Mouse (Mus musculus) fibroblast of lung, adult 2 months (primary cell): Measurements from ENCODE around the gene Crip1.
"Not testable (repeated sequence)": the region's sequence is repeated elsewhere in the genome, so short reads cannot be mapped to it uniquely, and the experiment has no call there.

ENCODE experiments used
- DNase-seq: peaks from one replicate; pipeline ENCODE4 v3.0.0-alpha.2; 2011; ENCODE audit warnings: low read depth

Gene Crip1

GRCm38 (mm10) chr12:113185442-113186291 is 39.6 kb downstream of the Crip1 start, which contains the start of gene Tmem121:
TSS of gene Tmem121 (plus strand) at chr12:113185930.
- no peak for DNase-seq

DNA sequence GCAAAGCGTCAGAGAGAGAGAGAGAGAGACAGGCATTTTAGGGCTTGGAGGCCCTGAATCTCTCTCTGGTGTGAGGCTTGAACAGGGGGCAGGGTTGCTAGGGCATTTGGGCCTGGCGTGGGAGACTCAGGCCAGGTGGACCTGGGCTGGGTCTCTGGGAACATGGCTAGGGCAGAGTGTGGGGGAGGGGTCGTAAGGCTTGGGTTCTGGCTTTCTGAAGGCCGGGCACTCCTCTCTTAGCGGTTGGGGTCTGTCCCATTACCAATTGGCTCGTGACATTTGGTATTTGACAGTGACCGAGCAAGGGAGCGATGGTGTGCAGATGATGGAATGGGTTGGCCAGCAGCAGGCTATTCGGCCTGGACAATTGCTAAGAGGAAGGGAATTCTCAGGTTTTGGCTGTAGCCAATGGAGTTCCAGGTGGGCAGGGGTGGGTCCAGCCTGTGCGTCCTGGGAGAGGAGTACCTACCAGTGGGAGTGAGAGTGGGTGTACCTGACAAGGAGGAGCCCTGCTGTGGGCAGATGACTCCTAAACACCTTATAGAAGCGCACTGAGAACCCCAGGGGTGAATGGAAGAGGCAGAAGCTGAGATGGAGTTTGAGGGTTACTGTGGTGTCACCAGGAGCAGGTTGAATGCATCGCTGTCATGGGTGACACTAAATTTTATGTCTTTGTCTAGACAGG is 40.4 kb downstream of the Crip1 start:
- no peak for DNase-seq

DNA sequence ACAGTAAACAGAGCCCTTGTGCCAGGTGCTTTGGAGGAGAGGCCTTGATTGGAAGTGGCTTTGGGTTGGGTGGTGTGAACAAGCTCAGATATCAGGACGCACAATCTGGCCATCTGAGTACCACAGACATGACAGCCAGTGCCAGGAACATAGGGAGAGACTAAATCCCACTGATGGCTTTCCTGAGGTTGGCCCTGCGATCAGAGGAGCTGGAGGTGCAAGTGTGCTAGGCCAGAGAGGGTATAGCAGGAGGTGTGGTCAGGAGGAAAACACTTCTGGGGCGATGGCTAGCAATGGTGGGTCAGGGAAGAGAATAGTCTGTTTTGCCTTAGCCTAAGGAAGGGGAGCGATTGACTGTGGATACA is 40.9 kb downstream of the Crip1 start:
- DNase-seq: no peak

- DNase-seq: no peak
Measured at GRCm38 (mm10) chr12:113187584-113188295, 41.6 kb downstream of the Crip1 start.

GRCm38 (mm10) chr12:113188349-113189055 is 42.4 kb downstream of the Crip1 start:
- no peak for DNase-seq

DNA sequence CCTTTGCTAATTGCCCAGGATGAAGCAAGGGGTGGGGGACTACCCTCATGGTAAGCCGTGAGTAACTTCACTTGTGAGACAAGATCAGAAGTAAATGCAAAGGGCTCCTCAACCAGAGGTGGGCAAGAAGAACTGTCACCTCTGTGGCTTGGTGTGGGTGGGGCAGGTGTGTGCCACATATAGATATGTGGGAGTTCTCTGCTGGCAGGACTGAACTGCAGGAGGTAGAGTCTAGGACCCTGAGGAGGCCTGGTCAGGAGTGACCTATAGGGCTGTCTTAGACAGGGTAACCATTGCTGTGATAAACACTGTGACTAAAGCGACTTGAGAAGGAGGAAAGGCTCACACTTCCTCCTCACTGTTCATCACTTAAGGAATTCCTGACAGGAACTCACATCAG is 47.3 kb downstream of the Crip1 start:
- DNase-seq: no peak

GRCm38 (mm10) chr12:113199132-113199531 is 53.0 kb downstream of the Crip1 start:
- not testable (repeated sequence) for DNase-seq

GRCm38 (mm10) chr12:113201301-113201700 is 55.2 kb downstream of the Crip1 start:
- DNase-seq: no peak

DNA sequence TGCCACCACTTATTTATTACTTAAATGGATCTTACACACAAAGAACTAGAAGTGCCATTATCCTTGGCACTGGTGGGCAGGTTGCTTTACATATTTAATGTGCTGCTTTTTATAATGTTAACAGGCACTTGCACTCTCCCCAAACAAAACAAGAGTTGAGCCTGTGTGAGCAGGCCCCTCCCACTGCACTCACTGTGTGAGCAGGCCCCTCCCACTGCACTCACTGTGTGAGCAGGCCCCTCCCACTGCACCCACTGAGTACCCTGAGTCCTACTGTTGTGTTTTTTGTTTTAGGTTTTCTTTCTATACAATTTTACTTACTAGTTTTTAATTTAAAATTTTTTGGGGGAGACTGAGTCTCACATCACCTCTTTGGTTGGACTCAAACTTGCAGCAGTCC is 55.9 kb downstream of the Crip1 start:
- DNase-seq: no peak
